Mouse (Mus musculus) left cerebral cortex, postnatal 4 days (tissue): ENCODE data around the gene Phf6. TPM values are rescaled to one million over a fixed set of nuclear protein-coding genes. Genes with fewer than 3 reads are reported as not detected.
"Not testable (repeated sequence)": the region's sequence is repeated elsewhere in the genome, so short reads cannot be mapped to it uniquely, and the experiment has no call there.

Source experiments
- DNase-seq: peaks from one replicate; pipeline ENCODE4 v3.0.0-alpha.2; 2022
- intact Hi-C: fragments of 180-260 bp; cut with DNase I; formaldehyde crosslinking; loops from one replicate; pipeline ENCODE4 v1.15.1; 2025
- total RNA-seq, 2 experiments: library from RNA; stranded (reverse); gene quantifications; 2 replicates each; pipeline ENCODE4 v1.2.3; 2021

Gene Phf6
- total RNA-seq, 2 experiments from 2014 or later, result 36.1 to 42.4 TPM

DNA sequence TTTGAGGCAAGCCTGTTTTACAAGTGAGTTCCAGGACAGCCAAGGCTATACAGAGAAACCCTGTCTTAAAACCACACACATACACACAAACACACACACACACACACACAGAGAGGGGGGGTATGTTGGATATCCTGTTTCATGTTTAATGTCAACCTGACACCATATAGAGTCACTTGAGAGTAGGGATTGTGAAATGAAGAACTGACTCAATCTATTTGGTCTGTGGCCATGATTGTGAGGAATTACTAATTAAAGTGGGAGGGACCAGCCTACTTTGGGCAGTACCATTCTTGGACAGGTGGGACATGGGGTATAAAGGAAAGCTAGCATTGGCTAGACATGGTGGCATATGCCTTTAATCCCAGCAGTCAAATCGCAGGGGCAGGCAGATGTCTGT lies 60.6 kb downstream of the Phf6 start:
- no peak for DNase-seq
- intact Hi-C loops, result no loop called here

- intact Hi-C loops, result no loop called here
Observed at GRCm38 (mm10) chrX:52978576-52978975, 66.5 kb downstream of the Phf6 start.

GRCm38 (mm10) chrX:52981378-52981777 lies 69.3 kb downstream of the Phf6 start:
- DNase-seq, result no peak
- intact Hi-C loops, result no loop called here

More at GRCm38 (mm10) chrX:52978576-52978975, 66.5 kb downstream of the Phf6 start:
- no peak for DNase-seq

GRCm38 (mm10) chrX:52987905-52988783 lies 76.1 kb downstream of the Phf6 start, which contains the start of gene Hprt:
Gene Hprt, plus strand, starts transcription at chrX:52988137.
- DNase-seq, result peak; percentile 79
- intact Hi-C loops, result no loop called here

GRCm38 (mm10) chrX:52994726-52995125 lies 82.7 kb downstream of the Phf6 start:
- DNase-seq, intact Hi-C loops: not testable (repeated sequence)

DNA sequence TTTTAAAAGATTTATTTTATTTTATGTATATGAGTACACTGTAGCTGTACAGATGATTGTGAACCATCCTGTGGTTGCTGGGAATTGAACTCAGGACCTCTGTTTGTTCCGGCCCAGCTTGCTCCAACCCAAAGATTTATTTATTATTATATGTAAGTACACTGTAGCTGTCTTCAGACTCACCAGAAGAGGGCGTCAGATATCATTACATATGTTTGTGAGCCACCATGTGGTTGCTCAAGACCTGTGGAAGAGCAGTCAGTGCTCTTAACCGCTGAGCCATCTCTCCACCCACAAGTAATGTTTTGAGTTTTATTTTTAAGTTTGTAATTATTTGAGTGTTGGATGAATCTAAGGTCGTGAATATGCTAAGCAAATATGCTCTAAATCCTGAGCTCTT lies 92.8 kb downstream of the Phf6 start:
- DNase-seq, intact Hi-C loops: not testable (repeated sequence)

GRCm38 (mm10) chrX:53006062-53006461 lies 94.0 kb downstream of the Phf6 start:
- intact Hi-C loops, result no loop called here
- DNase-seq, result no peak

Other genes starting within 250 kb of the Phf6 start
- 1 to 10 TPM; 2.8 to 3.2 TPM for gene Ccdc160, start 121.1 kb upstream of the Phf6 start, total RNA-seq
- gene Hprt, start 75.9 kb downstream of the Phf6 start, total RNA-seq, result 10 to 100 TPM; 77.3 to 90.7 TPM